Mouse (Mus musculus) gastrocnemius, postnatal 14 days (tissue): ENCODE results near the gene Disc1. TPM values are rescaled to one million over a fixed set of nuclear protein-coding genes. Genes with fewer than 3 reads are reported as not detected.

Source experiments
- DNase-seq: peaks from one replicate; pipeline ENCODE4 v3.0.0; 2021; ENCODE audit warnings: mixed read lengths
- intact Hi-C: fragments of 180-260 bp; cut with DNase I; formaldehyde crosslinking; loops from one replicate; pipeline ENCODE4 v1.15.1; 2025; ENCODE audit warnings: low total_unique reads
- microRNA-seq, 2 experiments: library from miRNA; unstranded; fragments of <30 nt; microRNA quantifications; one replicate each; pipeline ENCODE4 v1.2.0; 2021
- total RNA-seq, 2 experiments: library from RNA; stranded (reverse); gene quantifications; 2 replicates each; pipeline ENCODE4 v1.2.3; 2021

Gene Disc1
- total RNA-seq, 2 experiments from 2014 or later: 1.8 to 2.1 TPM

GRCm38 (mm10) chr8:125285966-125286681 lies 232.1 kb downstream of the Disc1 start:
- intact Hi-C loops: no loop called here
- peak; percentile 86 for DNase-seq

GRCm38 (mm10) chr8:125287311-125287710 lies 233.3 kb downstream of the Disc1 start:
- intact Hi-C loops: no loop called here

GRCm38 (mm10) chr8:125287841-125288341 lies 233.9 kb downstream of the Disc1 start:
- intact Hi-C loops: no loop called here
- no peak for DNase-seq

More at GRCm38 (mm10) chr8:125287311-125287710, 233.3 kb downstream of the Disc1 start:
- DNase-seq: no peak

- peak; percentile 43 for DNase-seq
- intact Hi-C loops: loop anchor here (10.0 kb wide), 1 partner anchor 107 kb away; no protein-coding TSS in a partner anchor
Measured at GRCm38 (mm10) chr8:125291506-125291905, 237.5 kb downstream of the Disc1 start.

GRCm38 (mm10) chr8:125291932-125292717 lies 238.1 kb downstream of the Disc1 start:
- peak; percentile 32 for DNase-seq
- intact Hi-C loops: loop anchor here (10.0 kb wide), 1 partner anchor 107 kb away; no protein-coding TSS in a partner anchor

GRCm38 (mm10) chr8:125292933-125293591 lies 239.1 kb downstream of the Disc1 start:
- intact Hi-C loops: loop anchor here (10.0 kb wide), 1 partner anchor 108 kb away; no protein-coding TSS in a partner anchor
- peak; percentile 73 for DNase-seq

- DNase-seq: no peak
- intact Hi-C loops: loop anchor here (10.0 kb wide), 1 partner anchor 114 kb away; no protein-coding TSS in a partner anchor
Measured at GRCm38 (mm10) chr8:125299248-125299647, 245.3 kb downstream of the Disc1 start.

- intact Hi-C loops: no loop called here
- no peak for DNase-seq
Measured at GRCm38 (mm10) chr8:125301931-125302361, 248.0 kb downstream of the Disc1 start.

- no peak for DNase-seq
- intact Hi-C loops: no loop called here
Measured at GRCm38 (mm10) chr8:125306665-125307064, 252.7 kb downstream of the Disc1 start.

GRCm38 (mm10) chr8:125309985-125310384 lies 256.0 kb downstream of the Disc1 start:
- no peak for DNase-seq
- intact Hi-C loops: no loop called here

Small RNAs within 50 kb of the gene (microRNA-seq; reads per million reads assigned to microRNA genes)
- gene Gm22197: 0 reads per million in 2 experiments

Other genes starting within 250 kb of the Disc1 start
- gene Gnpat, start 191.2 kb upstream of the Disc1 start, total RNA-seq: 100 to 1,000 TPM in 1 of 2 experiments, 10 to 100 TPM in 1; 98.0 to 105 TPM
- gene 2810004N23Rik, start 191.1 kb upstream of the Disc1 start, total RNA-seq: 10 to 100 TPM; 25.1 to 30.6 TPM
- 1 to 10 TPM; 7.7 to 8.8 TPM for gene Exoc8, start 156.5 kb upstream of the Disc1 start, total RNA-seq
- 1 to 10 TPM; 6.6 to 8.8 TPM for gene Sprtn, start 156.3 kb upstream of the Disc1 start, total RNA-seq
- gene Egln1, start 104.9 kb upstream of the Disc1 start, total RNA-seq: 10 to 100 TPM; 70.1 to 76.6 TPM
- 10 to 100 TPM; 64.3 to 67.1 TPM for gene Tsnax, start 41.2 kb upstream of the Disc1 start, total RNA-seq